Mouse (Mus musculus) embryonic facial prominence, embryonic 12.5 days (tissue): ENCODE results near the gene Gas1. TPM values are rescaled to one million over a fixed set of nuclear protein-coding genes. Genes with fewer than 3 reads are reported as not detected.

Experiments
- ATAC-seq: fragments of 200-750 bp; cut with Nextera tagmentation; 2 replicates; pipeline ENCODE4 v1.8.0; 2017; ENCODE audit not compliant: insufficient number of reproducible peaks, insufficient read depth, low FRiP score, low TSS enrichment
- H3K27ac ChIP-seq: fragments of 300-500 bp; sonication (generic); 2 replicates; pipeline ENCODE4 v1.5.1; 2016; ENCODE audit warnings: mild to moderate bottlenecking
- H3K27me3 ChIP-seq: fragments of 300-500 bp; sonication (generic); 2 replicates; pipeline ENCODE4 v1.6.1; 2016; ENCODE audit warnings: mild to moderate bottlenecking, moderate library complexity
- H3K36me3 ChIP-seq: fragments of 300-500 bp; sonication (generic); 2 replicates; pipeline ENCODE4 v1.6.1; 2016; ENCODE audit warnings: mild to moderate bottlenecking
- H3K4me1 ChIP-seq: fragments of 300-500 bp; sonication (generic); 2 replicates; pipeline ENCODE4 v1.6.1; 2016
- H3K4me2 ChIP-seq: fragments of 300-500 bp; sonication (generic); replicated peaks from 2 replicates; pipeline ENCODE4 v1.6.1; 2016; ENCODE audit warnings: mild to moderate bottlenecking, moderate library complexity
- H3K4me3 ChIP-seq: fragments of 300-500 bp; sonication (generic); 2 replicates; pipeline ENCODE4 v1.5.1; 2016; ENCODE audit warnings: mild to moderate bottlenecking
- H3K9ac ChIP-seq: fragments of 300-500 bp; sonication (generic); 2 replicates; pipeline ENCODE4 v1.6.1; 2016; ENCODE audit warnings: mild to moderate bottlenecking, moderate library complexity
- H3K9me3 ChIP-seq: fragments of 300-500 bp; sonication (generic); 2 replicates; pipeline ENCODE4 v1.6.1; 2016; ENCODE audit warnings: mild to moderate bottlenecking, moderate library complexity
- WGBS: fragments of 180-500 bp; shearing (Covaris S2); methylation state at CpG from one replicate; pipeline ENCODE4 v1.1.7; 2016; 5-methylcytosine and 5-hydroxymethylcytosine counted together
- polyA plus RNA-seq: library from polyadenylated mRNA; unstranded; fragments of >200 nt; fragmentation: Nextera tagmentation; extraction: Ambion mirVana; gene quantifications from 2 replicates; pipeline ENCODE4 v1.2.1, GENCODE M21; 2016

Gene Gas1
- polyA plus RNA-seq, 1 experiment from 2014 or later, result 307 TPM

- 11% methylated on average over 7 of the region's 7 CpGs for WGBS
- Histone ChIP-seq H3K4me2 (peak overlapping the region; percentile 56), H3K4me1 (peaks cover 28% of the 10 kb centered on the region), H3K9ac (no peak overlapping the region), H3K4me3 (no peak overlapping the region), H3K36me3 (peaks cover 5% of the 10 kb centered on the region; the same call in 1 of the 2 replicates), H3K27ac (peak overlapping the region; percentile 77), H3K9me3 (no peaks in the 10 kb centered on the region), H3K27me3 (peaks cover 6% of the 10 kb centered on the region; the same call in 1 of the 2 replicates)
- no peak for ATAC-seq
Measured at GRCm38 (mm10) chr13:60172366-60173017, 4.7 kb downstream of the Gas1 start.

GRCm38 (mm10) chr13:60171781-60172180 is 5.4 kb downstream of the Gas1 start:
- H3K9ac ChIP-seq, result no peak overlapping the region
- no peak for ATAC-seq
- peaks cover 6% of the 10 kb centered on the region; the same call in 1 of the 2 replicates for H3K27me3 ChIP-seq
- no peaks in the 10 kb centered on the region for H3K9me3 ChIP-seq
- H3K4me3 ChIP-seq, result no peak overlapping the region
- H3K27ac ChIP-seq, result peak overlapping the region; percentile 77; the same call in 1 of the 2 replicates
- H3K4me1 ChIP-seq, result peaks cover 28% of the 10 kb centered on the region
- no peak overlapping the region for H3K4me2 ChIP-seq
- H3K36me3 ChIP-seq, result peaks cover 5% of the 10 kb centered on the region; the same call in 1 of the 2 replicates
- 85% methylated on average over 8 of the region's 8 CpGs for WGBS

GRCm38 (mm10) chr13:60170898-60171715 is 6.1 kb downstream of the Gas1 start:
- Histone ChIP-seq H3K36me3 (peaks cover 5% of the 10 kb centered on the region; the same call in 1 of the 2 replicates), H3K9me3 (no peaks in the 10 kb centered on the region), H3K4me3 (no peak overlapping the region), H3K4me2 (no peak overlapping the region), H3K9ac (no peak overlapping the region), H3K27ac (0 out of 2 replicates have a peak overlapping the region, but pooled peaks have one; percentile 23), H3K27me3 (peaks cover 6% of the 10 kb centered on the region; the same call in 1 of the 2 replicates), H3K4me1 (peaks cover 28% of the 10 kb centered on the region)
- WGBS, result 60% methylated on average over 21 of the region's 21 CpGs
- ATAC-seq, result no peak

- H3K4me1 ChIP-seq, result peaks cover 27% of the 10 kb centered on the region
- no peak overlapping the region for H3K4me3 ChIP-seq
- H3K4me2 ChIP-seq, result no peak overlapping the region
- H3K9me3 ChIP-seq, result no peaks in the 10 kb centered on the region
- 93% methylated on average over 2 of the region's 2 CpGs for WGBS
- no peaks in the 10 kb centered on the region for H3K36me3 ChIP-seq
- H3K27ac ChIP-seq, result no peak overlapping the region
- H3K27me3 ChIP-seq, result peaks cover 6% of the 10 kb centered on the region; the same call in 1 of the 2 replicates
- H3K9ac ChIP-seq, result no peak overlapping the region
- no peak for ATAC-seq
Measured at GRCm38 (mm10) chr13:60169026-60169425, 8.1 kb downstream of the Gas1 start.

- H3K9ac ChIP-seq, result no peak overlapping the region
- no peak overlapping the region for H3K4me3 ChIP-seq
- 14% methylated on average over 19 of the region's 19 CpGs for WGBS
- peak overlapping the region; percentile 67 for H3K27ac ChIP-seq
- peak overlapping the region; percentile 32 for H3K4me2 ChIP-seq
- ATAC-seq, result no peak
- no peaks in the 10 kb centered on the region for H3K27me3 ChIP-seq
- peaks cover 10% of the 10 kb centered on the region; the same call in 1 of the 2 replicates for H3K4me1 ChIP-seq
- H3K9me3 ChIP-seq, result peaks cover 12% of the 10 kb centered on the region
- H3K36me3 ChIP-seq, result no peaks in the 10 kb centered on the region
Measured at GRCm38 (mm10) chr13:60156294-60157126, 20.7 kb downstream of the Gas1 start.

- ATAC-seq, result no peak
- Histone ChIP-seq H3K27ac (no peak overlapping the region), H3K4me3 (no peak overlapping the region), H3K4me1 (peaks cover 10% of the 10 kb centered on the region; the same call in 1 of the 2 replicates), H3K36me3 (no peaks in the 10 kb centered on the region), H3K27me3 (no peaks in the 10 kb centered on the region), H3K9me3 (peaks cover 12% of the 10 kb centered on the region), H3K9ac (no peak overlapping the region), H3K4me2 (no peak overlapping the region)
- 87% methylated on average over 3 of the region's 3 CpGs for whole genome bisulfite sequencing
Measured at GRCm38 (mm10) chr13:60154170-60154569, 23.0 kb downstream of the Gas1 start.

GRCm38 (mm10) chr13:60148235-60148634 is 28.9 kb downstream of the Gas1 start:
- no peaks in the 10 kb centered on the region for H3K36me3 ChIP-seq
- peaks cover 1% of the 10 kb centered on the region; the same call in 1 of the 2 replicates for H3K9me3 ChIP-seq
- H3K4me2 ChIP-seq, result no peak overlapping the region
- peaks cover 22% of the 10 kb centered on the region for H3K4me1 ChIP-seq
- H3K4me3 ChIP-seq, result no peak overlapping the region
- peak overlapping the region; percentile 91 for H3K27ac ChIP-seq
- no peak overlapping the region for H3K9ac ChIP-seq
- no peak for ATAC-seq
- WGBS, result 50% methylated on average over 3 of the region's 3 CpGs
- H3K27me3 ChIP-seq, result 0 out of 2 replicates have a peak, but pooled peaks cover 5% of the 10 kb centered on the region

- Histone ChIP-seq H3K36me3 (no peaks in the 10 kb centered on the region), H3K4me1 (peaks cover 22% of the 10 kb centered on the region), H3K27me3 (0 out of 2 replicates have a peak, but pooled peaks cover 5% of the 10 kb centered on the region), H3K9me3 (no peaks in the 10 kb centered on the region), H3K4me3 (peak overlapping the region; percentile 31; the same call in 1 of the 2 replicates), H3K4me2 (peak overlapping the region; percentile 43), H3K9ac (peak overlapping the region; percentile 41; the same call in 1 of the 2 replicates), H3K27ac (peak overlapping the region; percentile 91)
- ATAC-seq, result peak; percentile 47; the same call in 1 of the 2 replicates
- 47% methylated on average over 2 of the region's 2 CpGs for WGBS
Measured at GRCm38 (mm10) chr13:60147857-60148181, 29.3 kb downstream of the Gas1 start.

GRCm38 (mm10) chr13:60146994-60147856 is 29.9 kb downstream of the Gas1 start:
- H3K4me2 ChIP-seq, result peak overlapping the region; percentile 43
- peak overlapping the region; percentile 41 for H3K9ac ChIP-seq
- no peaks in the 10 kb centered on the region for H3K36me3 ChIP-seq
- H3K9me3 ChIP-seq, result no peaks in the 10 kb centered on the region
- H3K27me3 ChIP-seq, result 0 out of 2 replicates have a peak, but pooled peaks cover 5% of the 10 kb centered on the region
- H3K27ac ChIP-seq, result peak overlapping the region; percentile 91
- peaks cover 22% of the 10 kb centered on the region for H3K4me1 ChIP-seq
- H3K4me3 ChIP-seq, result peak overlapping the region; percentile 31
- ATAC-seq, result peak; percentile 52
- 1% methylated on average over 21 of the region's 21 CpGs for WGBS

GRCm38 (mm10) chr13:60146231-60146630 is 30.9 kb downstream of the Gas1 start:
- no peaks in the 10 kb centered on the region for H3K9me3 ChIP-seq
- no peak overlapping the region for H3K4me3 ChIP-seq

More at GRCm38 (mm10) chr13:60146231-60146630, 30.9 kb downstream of the Gas1 start:
- H3K4me2 ChIP-seq, result no peak overlapping the region
- WGBS, result 47% methylated on average over 3 of the region's 3 CpGs
- no peaks in the 10 kb centered on the region for H3K36me3 ChIP-seq
- ATAC-seq, result no peak
- H3K27ac ChIP-seq, result no peak overlapping the region
- H3K27me3 ChIP-seq, result 0 out of 2 replicates have a peak, but pooled peaks cover 5% of the 10 kb centered on the region
- no peak overlapping the region for H3K9ac ChIP-seq
- peaks cover 22% of the 10 kb centered on the region for H3K4me1 ChIP-seq
